Mouse (Mus musculus): ENCODE results near the gene Psmd1.

The Psmd1 gene

DNA sequence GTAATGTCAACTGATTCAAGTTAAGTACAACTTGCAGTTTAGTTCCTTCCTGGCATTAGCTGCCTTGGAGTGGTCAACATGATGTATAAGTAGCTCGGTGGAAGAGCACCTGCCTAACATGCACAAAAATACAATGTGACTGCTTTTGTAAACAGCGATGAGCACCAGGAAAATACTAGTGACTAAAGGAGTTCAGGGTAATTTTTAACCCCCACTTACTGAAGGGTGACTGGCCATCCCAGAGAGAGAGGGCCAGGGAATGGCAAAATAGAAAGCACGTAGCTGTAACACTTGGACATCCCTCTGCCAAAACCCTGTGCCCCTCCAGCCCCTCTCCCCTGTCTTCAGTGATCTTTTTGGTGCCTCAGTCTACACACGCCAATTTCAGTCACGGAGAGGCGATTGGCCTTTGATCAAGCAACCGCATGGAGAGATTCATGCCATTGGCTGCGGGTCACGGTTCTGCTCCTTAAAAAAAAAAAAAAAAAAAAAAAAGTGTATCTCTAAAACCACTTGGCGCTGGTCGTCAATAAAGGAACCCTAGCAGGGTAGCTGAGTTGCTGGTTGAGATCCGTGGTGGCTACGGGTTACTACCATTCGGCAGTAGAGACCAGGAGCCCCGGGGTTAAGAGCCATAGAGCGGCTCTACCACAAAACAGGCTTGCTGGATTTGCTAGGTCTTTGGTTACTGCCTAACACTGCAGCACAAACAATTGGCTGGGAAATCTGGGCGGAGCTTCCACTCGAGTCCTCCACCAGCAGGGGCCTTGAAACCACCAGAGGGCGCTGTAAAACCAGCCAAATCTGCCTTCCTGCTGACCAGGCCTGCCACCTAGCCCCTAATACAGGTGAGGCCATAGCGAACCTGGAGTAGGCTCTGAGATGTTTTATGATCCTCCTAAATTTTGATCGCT is 5.1 kb upstream of the Psmd1 start:
- DNase-seq (ENCODE audit: low read depth, low spot score), result peak; percentile 71

DNA sequence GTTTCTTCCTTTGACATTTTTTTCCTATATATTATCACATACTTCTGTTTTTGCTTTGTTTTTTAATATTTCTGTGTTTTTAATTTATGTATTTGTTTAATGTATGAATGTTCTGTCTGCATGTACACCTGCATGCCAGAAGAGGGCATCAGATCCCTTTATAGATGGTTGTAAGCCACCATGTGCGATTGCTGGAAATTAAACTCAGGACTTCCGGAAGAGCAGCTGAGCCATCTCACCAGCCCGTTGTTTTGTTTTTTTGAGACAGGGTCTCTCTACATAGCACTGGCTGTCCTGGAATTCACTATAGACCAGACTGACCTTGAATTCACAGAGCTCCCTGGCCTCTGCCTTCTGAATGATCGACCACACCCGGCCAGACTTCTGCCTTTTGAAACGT is 1.7 kb upstream of the Psmd1 start:
- no peak for DNase-seq (ENCODE audit: low read depth, low spot score)

DNA sequence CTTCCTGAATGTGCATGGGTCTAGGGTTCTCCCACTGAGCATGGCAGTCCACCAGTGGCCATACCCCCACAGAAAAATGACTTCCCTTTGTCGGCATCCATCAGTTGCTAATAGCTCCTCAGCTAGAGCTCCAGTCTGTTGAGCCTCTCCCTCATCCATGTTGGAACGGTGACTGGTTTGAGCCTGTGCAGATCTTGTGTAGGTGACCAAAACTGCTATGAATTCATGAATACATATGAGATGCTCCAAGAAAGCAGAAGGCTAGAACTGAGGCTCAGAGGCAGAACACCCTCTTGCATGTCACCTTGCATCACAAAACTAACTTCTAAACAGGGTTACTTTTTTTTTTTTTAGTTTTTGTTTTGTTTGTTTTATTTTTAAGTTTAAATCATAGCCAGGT is 12.4 kb downstream of the Psmd1 start:
- no peak for DNase-seq (ENCODE audit: low read depth, low spot score)

DNA sequence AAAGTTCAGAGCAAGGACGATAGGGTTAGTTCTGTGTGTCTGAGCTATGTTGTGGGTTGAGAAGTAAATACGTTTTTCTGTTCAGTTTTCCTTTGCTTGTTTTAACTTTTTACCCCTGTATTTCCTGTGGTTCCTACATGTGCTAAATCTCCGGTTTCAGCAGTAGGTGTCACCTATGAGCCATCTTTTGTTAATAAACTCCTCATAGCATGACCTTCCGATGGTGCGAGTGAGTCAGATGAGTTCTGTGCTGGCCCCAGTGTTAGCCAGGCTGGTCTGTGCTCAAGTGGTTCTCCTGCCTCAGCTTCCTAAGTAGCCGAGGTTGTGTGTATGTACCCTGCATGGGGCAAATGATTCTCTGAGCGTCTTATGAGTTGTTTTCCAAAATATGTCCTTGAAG is 30.2 kb downstream of the Psmd1 start:
- no peak for DNase-seq (ENCODE audit: low read depth, low spot score)

DNA sequence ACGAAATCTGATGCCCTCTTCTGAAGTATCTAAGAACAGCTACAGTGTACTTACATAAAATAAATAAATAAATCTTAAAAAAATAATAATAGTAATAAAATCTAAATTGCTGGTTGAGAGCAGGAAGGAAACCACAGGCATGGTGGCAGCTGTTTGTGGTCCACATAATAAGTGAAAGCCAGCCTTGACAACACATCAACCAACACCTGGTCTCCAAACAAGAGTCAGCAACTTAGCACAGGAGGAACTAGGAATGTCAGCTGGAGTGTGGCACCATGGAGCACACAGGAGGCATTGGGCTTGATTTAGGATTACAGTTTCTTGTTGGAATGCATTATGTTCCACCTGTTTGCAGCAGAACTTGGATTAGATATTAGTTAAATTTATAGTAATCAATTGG is 40.9 kb downstream of the Psmd1 start:
- DNase-seq (ENCODE audit: low read depth, low spot score), result no peak

DNA sequence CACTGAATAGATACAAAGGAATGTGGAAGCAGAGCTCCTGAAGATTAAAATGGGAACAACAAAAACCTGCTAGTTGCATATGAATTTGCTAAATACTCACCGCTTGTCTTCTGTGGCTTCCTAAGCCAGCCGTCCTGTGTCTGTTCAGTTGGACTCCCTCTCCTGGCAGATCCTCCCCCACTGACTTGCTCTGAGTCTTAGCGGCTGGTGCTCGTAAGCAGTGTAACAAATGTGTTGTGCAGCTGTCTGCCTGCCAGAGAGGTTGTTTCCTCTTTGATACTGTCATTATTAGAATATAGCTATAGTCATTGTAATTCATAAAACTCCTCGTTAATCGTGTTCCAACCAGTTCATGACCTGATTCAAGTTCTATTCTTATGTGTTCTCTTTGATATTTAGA is 47.6 kb downstream of the Psmd1 start, which contains the start of gene Htr2b:
Htr2b (minus strand) TSS at position 192 of the 400 bp plus-strand sequence.
- peak; percentile 4 for DNase-seq (ENCODE audit: low read depth, low spot score)

DNA sequence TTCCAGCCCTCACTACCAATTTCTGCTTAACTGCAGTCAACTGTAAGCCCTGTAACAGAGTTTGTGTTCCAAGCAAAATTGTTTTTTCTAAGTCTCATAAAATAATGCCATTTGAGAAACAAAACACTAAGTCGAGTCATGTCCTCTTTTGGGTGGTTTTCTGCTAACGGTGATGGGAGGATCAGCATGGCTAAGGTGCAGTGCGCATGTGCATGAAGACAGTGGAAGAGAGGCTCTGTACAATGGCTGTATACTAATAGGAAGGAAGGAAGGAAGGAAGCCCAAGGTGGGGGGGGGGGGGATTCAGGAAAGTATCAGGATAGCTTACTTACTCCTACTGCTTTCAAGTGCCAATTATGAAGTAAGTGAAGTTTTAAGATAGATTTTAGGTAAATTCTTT is 50.0 kb downstream of the Psmd1 start:
- no peak for DNase-seq (ENCODE audit: low read depth, low spot score)

DNA sequence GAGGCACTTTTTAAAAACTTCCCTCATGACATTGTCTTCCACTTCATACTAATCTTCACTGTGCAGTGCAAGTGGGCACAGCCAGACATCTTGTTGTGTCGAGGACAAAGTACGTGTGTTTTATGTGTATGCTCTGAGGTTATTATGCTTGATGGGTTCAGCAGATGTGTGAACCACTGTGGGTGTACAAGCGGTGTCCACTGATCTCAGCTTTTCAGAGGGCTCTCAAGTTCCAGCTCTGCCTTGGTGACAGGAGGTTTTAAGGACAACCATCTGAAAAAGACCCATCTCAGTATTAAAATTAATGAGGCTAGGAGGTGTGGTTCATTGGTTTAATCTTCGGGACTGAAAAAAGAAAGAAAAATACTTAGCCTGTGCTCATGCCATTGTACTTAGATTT is 55.4 kb downstream of the Psmd1 start:
- DNase-seq (ENCODE audit: low read depth, low spot score), result no peak

DNA sequence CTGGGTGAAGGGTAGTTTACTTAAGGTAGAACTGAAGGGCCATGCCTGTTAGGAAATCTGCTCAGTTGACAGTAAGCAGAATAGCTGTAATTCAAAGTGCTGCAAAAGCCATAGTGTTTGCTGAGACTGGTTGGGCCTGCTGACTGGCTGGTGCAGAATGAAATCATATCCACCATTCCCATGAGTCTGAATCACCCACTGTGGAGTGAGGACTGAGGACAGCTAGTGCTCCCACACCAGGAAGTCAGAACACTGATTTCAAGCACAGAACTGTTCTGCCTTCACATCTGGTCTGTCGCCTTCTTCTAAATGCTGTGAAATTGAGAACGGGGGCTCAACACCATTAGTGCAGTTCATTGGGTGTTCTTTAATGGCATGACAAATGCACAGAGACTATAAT is 61.8 kb downstream of the Psmd1 start:
- no peak for DNase-seq (ENCODE audit: low read depth, low spot score)

DNA sequence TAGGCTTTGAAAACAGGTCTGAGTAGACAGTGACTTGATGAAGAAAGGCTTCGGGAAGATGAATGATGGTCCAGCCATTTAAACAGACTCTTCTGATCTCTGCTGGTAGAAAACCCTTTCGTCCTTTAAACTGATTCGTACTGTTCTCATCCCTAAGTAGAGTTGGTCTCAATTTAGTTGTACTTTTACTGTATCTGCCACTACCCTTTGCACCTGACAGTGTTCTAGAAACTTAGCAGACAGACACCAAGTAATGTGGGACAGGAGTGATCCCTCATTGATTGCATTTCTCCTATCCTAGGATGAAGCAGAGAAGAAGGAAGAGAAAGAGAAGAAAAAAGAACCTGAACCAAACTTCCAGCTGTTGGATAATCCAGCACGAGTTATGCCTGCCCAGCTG is 69.2 kb downstream of the Psmd1 start, which contains the start of gene Gm21972:
Gm21972 (plus strand) TSS at position 301 of the 400 bp plus-strand sequence.
- no peak for DNase-seq (ENCODE audit: low read depth, low spot score)

DNA sequence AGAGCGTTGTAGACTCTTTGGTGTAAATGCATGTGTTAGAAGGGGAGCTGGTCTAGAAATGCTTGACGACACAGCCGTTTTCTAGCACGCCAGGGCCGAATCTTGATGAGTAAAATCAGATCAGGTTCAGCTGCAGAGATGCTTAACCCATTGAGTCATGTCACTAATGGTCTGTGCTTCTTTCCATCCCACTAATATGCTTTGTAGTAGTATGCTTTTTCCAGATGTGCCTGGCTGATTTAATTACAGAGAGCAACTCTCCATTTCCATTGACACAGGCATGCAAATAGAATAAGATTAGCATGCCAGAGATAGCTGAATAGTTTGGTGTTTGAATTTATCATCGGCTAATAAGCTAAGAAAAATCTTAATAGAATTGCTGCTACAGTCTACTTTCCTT is 71.1 kb downstream of the Psmd1 start:
- no peak for DNase-seq (ENCODE audit: low read depth, low spot score)

DNA sequence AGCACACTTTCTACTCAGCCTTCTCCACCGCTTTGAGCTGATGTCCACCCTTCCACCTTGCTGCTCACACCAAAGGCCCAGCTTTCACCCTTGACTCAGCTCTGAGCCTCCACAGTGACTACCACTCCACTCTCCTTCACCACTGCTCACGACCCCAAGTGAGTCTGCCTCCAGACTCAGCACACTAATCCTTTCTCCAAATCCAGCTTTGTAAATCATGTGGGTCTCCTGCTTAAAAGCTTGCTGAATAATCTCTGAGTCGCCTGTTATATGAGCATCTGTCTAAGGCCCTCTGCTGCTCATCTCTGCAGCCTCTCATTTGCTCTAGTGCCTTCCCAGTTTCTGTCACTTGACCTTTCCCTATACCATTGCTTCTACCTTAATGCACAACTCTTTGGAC is 76.9 kb downstream of the Psmd1 start:
- DNase-seq (ENCODE audit: low read depth, low spot score), result no peak

DNA sequence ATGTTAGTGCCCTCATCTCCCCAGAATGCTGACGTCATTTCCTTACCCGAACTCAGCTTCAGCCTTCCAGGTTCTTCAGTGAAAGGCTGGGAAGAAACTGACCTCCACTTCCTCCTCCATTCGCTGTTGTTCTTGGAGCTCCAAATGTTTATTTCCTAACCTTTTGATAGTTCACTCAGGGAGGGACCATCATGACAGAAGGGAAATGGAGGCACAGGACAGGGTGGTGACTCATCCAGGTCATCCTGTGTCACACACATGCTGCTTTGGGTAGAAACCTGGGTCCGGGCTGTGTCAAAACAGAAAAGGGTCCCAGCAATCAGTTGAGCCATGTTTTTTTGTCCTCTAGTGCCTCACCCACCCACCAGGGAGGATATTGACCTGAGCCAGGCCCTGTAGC is 79.0 kb downstream of the Psmd1 start:
- no peak for DNase-seq (ENCODE audit: low read depth, low spot score)

DNA sequence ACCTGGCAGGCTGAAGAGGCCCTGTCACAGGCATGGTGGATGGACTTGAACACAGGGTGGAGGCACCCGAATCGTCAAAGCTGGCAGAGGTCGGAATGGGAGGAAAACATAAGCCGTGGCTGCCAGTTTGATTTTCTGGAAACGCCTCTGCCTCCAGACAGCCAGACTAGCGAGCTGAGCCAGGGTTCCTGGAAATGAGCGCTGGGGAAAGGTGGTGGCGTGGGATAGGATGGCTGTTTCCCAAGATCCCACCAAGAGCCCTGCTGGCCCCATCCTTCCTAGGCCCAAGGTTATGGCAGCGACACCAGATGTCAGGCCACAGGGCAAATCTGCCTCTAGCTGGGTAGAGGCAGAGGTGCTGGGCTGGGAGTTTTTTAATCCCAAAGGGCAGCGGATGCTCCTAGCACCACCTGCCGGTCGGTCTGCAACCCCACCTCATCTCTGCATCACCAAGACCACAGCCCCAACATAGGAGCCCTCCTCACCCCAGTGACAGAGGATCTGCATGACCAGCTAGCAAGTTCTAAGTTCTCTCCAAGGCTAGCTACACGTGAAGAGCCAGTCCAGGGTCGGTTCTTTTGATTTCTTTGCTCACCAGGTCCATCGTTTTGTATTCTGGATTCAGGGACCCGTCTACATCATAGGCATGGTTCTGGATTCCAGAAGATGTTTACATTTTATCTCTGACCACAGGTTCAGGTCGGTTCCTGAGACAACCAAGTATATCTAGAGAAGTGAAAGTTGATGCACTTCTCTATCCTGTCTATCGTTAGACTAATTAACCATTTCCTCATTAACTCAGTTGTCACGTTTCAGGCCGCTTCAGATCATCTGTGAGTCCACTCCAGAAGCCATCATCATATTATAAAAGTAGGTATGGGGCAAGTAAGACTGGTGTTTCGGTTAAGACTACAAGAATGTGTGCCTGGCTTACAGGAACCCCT is 80.1 kb downstream of the Psmd1 start:
- no peak for DNase-seq (ENCODE audit: low read depth, low spot score)

DNA sequence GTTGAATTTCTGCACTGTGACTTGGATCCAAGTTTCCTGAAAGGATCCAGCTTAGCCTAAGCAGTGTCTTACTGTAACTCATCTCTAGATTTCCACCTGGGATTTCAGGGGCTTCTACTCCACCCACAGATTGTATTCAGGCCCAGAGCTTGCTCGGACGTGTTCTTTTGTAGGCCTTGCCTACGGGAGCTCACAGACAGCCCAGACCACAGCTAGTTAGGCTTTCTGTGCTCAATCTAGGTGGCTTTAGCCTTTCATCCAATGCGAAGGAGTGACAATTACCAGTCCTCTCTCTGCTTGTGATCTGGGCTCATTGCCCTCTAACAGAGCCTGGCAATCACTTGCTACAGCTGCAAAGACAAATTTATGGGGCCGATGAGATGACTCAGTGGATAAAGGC is 82.1 kb downstream of the Psmd1 start:
- no peak for DNase-seq (ENCODE audit: low read depth, low spot score)

DNA sequence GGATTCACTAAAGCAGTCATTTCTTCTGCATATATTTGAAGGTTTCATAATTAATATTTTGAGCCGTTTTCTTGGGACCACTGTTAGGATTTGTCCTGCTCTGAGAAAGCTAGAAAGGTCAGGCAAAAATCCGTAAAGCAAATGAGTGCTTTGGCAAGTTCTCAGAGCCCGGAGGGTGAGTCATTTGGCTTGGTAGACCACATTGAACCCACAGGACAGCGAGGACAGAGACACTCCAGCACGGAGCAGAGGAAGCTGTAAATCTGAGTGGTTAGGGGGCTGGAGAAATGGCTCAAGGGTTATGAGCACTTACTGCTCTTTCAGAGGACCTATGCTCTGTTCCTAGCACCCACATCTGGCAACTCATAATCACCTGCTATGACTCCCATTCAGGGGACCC is 83.4 kb downstream of the Psmd1 start:
- no peak for DNase-seq (ENCODE audit: low read depth, low spot score)

DNA sequence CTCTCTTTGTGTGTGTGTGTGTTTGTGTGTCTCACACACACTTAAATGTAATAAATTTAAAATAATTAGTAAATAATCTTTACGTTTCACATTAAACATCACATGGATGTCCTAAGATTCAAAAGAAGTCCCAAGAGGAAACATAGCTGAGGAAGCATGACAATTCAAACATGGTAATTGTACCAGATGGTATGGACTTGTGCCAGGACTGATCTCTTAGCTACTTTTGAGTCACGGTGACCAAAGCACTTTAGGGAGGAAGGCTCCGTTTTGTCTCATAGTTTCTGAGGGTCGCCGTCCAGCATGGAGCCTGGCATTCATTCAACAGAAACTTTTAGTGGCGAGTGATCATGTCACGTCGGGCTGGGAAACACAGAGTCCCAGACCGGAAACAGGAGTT is 84.0 kb downstream of the Psmd1 start:
- DNase-seq (ENCODE audit: low read depth, low spot score), result no peak

DNA sequence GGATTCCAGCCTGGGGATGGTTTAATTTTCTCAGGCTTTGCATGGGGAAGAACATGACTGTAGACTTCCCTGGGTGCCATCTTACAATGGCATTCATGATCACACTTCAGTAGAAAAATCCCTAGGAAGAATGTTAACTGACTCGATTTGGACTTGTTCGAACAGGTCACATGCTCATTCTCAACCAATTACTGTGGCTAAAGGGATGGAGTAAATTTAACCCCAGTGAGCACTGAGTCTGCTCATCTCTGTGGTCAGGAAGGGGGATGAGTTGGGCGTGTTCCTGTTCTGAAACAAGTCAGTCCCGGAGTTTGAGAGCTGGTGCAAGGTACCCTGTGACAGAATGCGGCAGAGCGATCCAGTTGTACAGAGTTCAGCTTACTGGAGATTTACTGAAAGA is 86.7 kb downstream of the Psmd1 start:
- DNase-seq (ENCODE audit: low read depth, low spot score), result no peak

DNA sequence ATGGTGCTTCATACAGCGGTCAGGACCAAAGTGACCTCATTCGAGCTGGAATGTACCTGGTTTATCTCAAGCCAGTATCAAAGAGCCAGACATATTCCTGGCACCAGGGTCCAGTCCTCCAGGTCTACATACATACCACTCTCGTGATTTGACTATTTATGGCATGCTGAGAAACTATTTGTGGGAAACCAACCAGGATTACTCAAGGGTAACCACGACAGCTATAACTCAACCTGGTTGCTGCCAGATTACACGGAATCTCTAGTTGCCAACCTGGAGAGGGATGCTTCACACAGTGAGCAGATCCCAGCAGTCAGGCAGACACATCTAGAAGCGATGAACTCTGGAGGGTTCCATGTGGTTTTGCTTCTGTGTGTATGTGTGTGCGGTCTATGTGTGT is 87.2 kb downstream of the Psmd1 start:
- no peak for DNase-seq (ENCODE audit: low read depth, low spot score)

DNA sequence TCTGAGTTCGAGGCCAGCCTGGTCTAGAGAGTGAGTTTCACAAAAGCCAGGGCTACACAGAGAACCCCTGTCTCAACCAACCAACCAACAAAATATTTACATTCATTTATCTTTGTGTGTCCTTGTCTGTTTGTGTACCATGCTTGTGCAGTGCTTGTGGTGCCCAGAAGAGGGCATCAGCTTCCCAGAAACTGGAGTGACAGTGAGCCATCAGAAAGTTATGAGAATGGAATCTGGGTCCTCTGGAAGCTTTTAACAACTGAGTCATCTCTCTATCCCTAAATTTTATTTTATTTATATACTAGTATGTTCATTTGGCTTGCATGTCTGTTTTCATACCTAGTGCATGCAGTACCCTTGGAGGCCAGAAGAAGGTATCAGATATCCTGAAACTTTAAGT is 88.4 kb downstream of the Psmd1 start:
- DNase-seq (ENCODE audit: low read depth, low spot score), result no peak

DNA sequence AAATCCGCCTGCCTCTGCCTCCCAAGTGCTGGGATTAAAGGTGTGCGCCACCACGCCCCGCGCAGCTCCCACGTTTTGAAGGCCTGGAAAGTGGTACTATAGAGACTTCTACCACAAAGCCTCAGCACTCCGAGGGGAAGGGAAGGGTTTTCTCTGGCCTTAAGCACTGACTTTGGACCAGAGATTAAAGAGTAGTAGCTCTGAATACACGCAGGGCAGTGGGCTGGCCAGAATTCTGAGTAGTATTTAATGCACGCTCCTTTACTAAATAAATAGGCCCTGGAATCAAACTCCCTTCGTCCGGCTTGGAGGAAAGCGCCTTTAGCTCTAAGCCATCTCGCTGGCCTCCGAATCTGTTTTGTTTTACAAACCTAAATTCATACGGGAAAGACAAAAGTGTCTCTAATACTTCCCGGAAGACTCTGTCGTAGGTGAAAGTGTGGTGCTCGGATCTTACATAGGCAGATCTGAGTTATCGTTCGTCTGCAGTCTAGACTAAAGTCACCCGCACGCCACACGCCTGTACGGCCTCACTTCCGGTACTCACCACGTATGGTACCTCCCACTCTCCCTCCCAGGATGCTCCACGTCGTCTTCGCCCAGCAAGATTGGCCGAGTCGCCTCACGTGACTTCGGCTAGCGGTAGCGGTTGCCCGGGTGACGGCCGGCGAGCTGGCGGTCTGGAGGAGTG is 90.1 kb downstream of the Psmd1 start, which contains the start of gene Armc9:
Armc9 (plus strand) TSS at position 648 of the 691 bp plus-strand sequence.
- DNase-seq (ENCODE audit: low read depth, low spot score), result peak; percentile 93

DNA sequence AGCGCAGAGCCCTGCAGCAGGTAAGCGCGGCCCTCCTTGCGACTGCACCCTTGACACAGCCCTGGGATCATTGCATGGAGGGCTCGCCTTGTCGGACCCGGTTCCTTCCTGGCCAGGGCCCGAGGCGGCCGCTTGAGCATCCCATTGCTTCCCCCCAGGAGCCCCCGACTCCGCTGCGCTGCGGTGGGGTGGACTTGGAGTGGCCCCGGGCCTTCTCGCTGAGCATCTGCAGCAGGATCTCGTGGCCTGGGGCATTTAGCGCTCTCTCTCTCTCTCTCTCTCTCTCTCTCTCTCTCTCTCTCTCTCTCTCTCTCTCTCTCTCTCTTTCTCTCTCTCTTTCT is 90.6 kb downstream of the Psmd1 start:
- DNase-seq (ENCODE audit: low read depth, low spot score), result no peak
